Mouse (Mus musculus) kidney, embryonic 14.5 days (tissue): ENCODE measurements around the gene Negr1. TPM values are rescaled to one million over a fixed set of nuclear protein-coding genes. Genes with fewer than 3 reads are reported as not detected.

Source experiments
- ATAC-seq: fragments of 200-750 bp; cut with Nextera tagmentation; 2 replicates; pipeline ENCODE4 v1.8.0; 2017; ENCODE audit warnings: moderate number of reproducible peaks, mild to moderate bottlenecking, moderate TSS enrichment, moderate library complexity; ENCODE audit not compliant: low FRiP score, low TSS enrichment
- H3K27ac ChIP-seq: fragments of 300-500 bp; sonication (generic); 2 replicates; pipeline ENCODE4 v1.5.1; 2014; ENCODE audit warnings: low read depth, mild to moderate bottlenecking, low read length, moderate library complexity, mixed read lengths
- H3K27me3 ChIP-seq: fragments of 300-500 bp; sonication (generic); 2 replicates; pipeline ENCODE4 v1.6.1; 2014; ENCODE audit warnings: mild to moderate bottlenecking, low read length; ENCODE audit not compliant: control insufficient read depth, insufficient read depth
- H3K36me3 ChIP-seq: fragments of 300-500 bp; sonication (generic); 2 replicates; pipeline ENCODE4 v1.6.1; 2014; ENCODE audit warnings: low read length, mixed read lengths; ENCODE audit not compliant: control insufficient read depth, insufficient read depth
- H3K4me1 ChIP-seq: fragments of 300-500 bp; sonication (generic); 2 replicates; pipeline ENCODE4 v1.6.1; 2014; ENCODE audit warnings: low read length, mixed read lengths; ENCODE audit not compliant: control insufficient read depth, insufficient read depth
- H3K4me2 ChIP-seq: fragments of 300-500 bp; sonication (generic); replicated peaks from 2 replicates; pipeline ENCODE4 v1.6.1; 2014; ENCODE audit warnings: low read depth, mild to moderate bottlenecking, low read length
- H3K4me3 ChIP-seq: fragments of 300-500 bp; sonication (generic); 2 replicates; pipeline ENCODE4 v1.5.1; 2014; ENCODE audit warnings: mild to moderate bottlenecking, low read length
- H3K9ac ChIP-seq: fragments of 300-500 bp; sonication (generic); 2 replicates; pipeline ENCODE4 v1.6.1; 2014; ENCODE audit warnings: low read depth, mild to moderate bottlenecking, low read length, moderate library complexity
- H3K9me3 ChIP-seq: fragments of 300-500 bp; sonication (generic); 2 replicates; pipeline ENCODE4 v1.6.1; 2016; ENCODE audit warnings: low read length; ENCODE audit not compliant: control insufficient read depth
- WGBS: fragments of 180-500 bp; shearing (Covaris S2); extraction: QIAGEN DNeasy Blood & Tissue Kit; methylation state at CpG from one replicate; pipeline ENCODE4 v1.1.7; 2014; 5-methylcytosine and 5-hydroxymethylcytosine counted together
- polyA plus RNA-seq: library from polyadenylated mRNA; unstranded; fragments of >200 nt; fragmentation: Nextera tagmentation; extraction: Ambion mirVana; gene quantifications from 2 replicates; pipeline ENCODE4 v1.2.1, GENCODE M21; 2014

Negr1 gene
- polyA plus RNA-seq, 1 experiment from 2014 or later, result 12.4 TPM

DNA sequence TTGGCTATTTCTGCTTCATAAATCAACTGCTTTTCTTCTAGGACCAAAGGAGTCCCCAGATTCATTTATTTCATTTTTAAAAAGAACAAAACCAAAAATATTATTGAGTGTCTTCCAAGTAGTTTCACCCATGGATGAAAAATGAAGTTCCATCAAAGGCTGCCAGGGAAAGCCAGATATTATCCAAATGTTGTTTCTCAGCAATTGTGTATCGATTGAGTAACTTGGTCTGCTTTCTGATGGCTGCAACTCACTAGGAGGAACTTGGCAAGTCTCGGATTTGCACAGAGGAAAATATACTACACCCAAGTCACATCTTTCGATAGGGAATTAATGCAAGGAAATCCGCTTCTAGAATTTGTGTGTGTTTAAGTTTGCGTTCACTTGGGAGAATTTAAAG is 363.5 kb downstream of the Negr1 start:
- Histone ChIP-seq H3K4me3 (no peak overlapping the region), H3K9ac (no peak overlapping the region), H3K27ac (no peak overlapping the region), H3K4me2 (no peak overlapping the region), H3K9me3 (no peaks in the 10 kb centered on the region), H3K36me3 (no peaks in the 10 kb centered on the region), H3K4me1 (no peaks in the 10 kb centered on the region), H3K27me3 (no peaks in the 10 kb centered on the region)
- whole genome bisulfite sequencing, result 95% methylated on average over 5 of the region's 5 CpGs
- no peak for ATAC-seq

DNA sequence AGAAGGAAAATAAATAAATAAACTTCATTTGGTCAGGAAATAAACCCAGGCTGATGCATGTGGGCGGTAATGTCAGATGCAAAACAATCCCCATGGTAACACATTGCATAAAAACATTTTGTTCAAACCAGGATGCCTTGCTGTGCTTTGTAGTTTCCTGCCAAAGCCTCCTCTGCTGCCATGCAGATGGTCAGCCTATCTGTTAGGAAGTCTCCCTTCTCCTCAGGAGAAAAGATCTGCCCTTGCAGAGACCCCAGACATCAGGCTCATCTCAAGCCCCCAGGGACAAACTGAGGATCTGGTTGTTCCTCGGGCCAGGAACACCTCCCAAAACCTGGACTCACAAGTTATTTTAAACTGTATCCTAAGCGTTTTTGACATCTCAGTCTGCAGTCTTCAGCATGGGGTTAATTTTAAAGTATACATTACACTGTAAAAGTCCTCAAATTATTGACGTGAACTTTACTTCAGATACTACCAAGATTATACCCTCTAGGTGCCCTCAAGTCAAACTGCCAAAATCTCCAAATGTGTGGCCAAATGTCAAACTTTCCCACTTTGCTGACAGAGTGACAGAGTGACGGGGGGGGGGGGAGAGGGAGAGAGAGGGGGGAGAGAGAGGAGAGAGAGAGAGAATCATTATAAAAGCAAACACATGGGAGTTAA is 366.9 kb downstream of the Negr1 start:
- no peak for ATAC-seq
- Histone ChIP-seq H3K4me2 (no peak overlapping the region), H3K27me3 (no peaks in the 10 kb centered on the region), H3K27ac (no peak overlapping the region), H3K4me1 (no peaks in the 10 kb centered on the region), H3K36me3 (no peaks in the 10 kb centered on the region), H3K9me3 (no peaks in the 10 kb centered on the region), H3K4me3 (no peak overlapping the region), H3K9ac (no peak overlapping the region)
- WGBS, result 71% methylated on average over 5 of the region's 5 CpGs

DNA sequence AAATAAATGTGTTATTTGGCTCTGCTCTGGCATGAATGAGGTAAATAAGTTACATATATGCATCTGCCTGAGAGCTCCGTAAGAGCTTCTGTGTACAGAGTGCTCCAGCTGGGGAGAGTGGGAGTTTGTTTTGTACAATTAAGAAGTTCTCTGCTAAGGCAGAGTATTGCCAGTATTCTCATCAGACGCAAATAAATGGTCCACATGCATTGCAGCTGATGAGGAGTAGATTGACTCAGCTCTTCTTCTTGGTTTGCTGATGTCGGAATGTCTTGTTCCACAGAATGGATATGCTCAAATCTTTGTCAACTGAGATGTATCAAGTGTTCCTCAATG is 367.4 kb downstream of the Negr1 start:
- Histone ChIP-seq H3K9me3 (no peaks in the 10 kb centered on the region), H3K36me3 (no peaks in the 10 kb centered on the region), H3K27ac (no peak overlapping the region), H3K4me3 (no peak overlapping the region), H3K9ac (no peak overlapping the region), H3K27me3 (no peaks in the 10 kb centered on the region), H3K4me1 (no peaks in the 10 kb centered on the region), H3K4me2 (no peak overlapping the region)
- ATAC-seq, result no peak
- WGBS, result 83% methylated on average over 3 of the region's 3 CpGs

DNA sequence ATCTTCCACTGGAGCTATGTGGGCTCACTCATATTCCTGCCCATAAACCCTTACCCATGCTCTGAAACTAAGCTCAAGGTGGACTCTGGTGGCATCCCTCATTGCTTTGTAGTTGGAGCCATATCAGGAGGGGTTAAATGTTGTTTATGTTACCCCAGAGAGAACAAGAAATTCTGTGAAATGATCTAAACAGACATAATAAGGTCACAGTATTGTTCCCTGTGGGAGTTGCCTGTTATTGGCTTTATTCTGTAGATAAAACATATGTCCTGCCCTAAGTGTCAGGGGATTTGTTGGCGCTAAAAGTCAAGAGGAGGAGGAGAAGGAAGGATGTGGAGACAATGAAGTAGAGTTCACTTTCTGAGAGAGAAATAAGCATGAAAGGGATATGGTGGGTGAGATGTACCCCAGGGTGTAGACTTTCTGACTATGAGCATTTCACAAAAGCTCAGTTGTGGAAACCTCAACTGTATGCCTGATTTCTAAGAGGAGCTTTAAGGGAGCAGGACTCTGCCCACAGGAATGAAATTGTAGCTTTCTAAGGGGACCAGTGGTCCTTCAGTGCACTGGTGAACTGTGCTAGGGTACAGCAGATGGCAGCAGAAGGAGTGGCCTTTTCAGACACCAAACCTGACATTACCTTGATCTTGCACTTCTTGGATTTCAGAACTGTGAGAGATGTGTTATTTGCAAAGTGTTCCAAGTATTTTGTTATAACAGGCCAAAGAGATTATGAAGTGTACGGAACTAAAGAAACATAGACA is 368.3 kb downstream of the Negr1 start:
- Histone ChIP-seq H3K4me1 (no peaks in the 10 kb centered on the region), H3K4me2 (no peak overlapping the region), H3K27me3 (no peaks in the 10 kb centered on the region), H3K9me3 (no peaks in the 10 kb centered on the region), H3K9ac (no peak overlapping the region), H3K27ac (no peak overlapping the region), H3K36me3 (no peaks in the 10 kb centered on the region), H3K4me3 (no peak overlapping the region)
- 83% methylated on average over 2 of the region's 2 CpGs for WGBS
- no peak for ATAC-seq

DNA sequence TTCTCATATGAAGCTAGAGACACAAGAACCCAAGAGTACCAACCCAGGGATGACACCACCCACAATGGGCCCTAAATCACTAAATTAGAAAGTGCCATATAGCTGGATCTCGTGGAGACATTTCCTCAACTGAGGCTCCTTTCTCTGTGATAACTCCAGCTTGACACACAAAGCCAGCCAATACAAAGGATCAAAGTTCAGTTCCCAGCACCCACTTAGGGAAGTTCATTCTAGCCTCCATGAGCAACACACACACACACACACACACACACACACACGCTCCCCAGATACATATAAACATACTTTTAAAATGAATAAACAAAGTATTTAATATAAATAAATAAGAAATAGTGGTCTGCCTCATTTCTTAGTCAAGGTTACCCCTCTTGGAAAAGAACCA is 369.4 kb downstream of the Negr1 start:
- H3K27me3 ChIP-seq, result no peaks in the 10 kb centered on the region
- no peak overlapping the region for H3K9ac ChIP-seq
- H3K4me1 ChIP-seq, result no peaks in the 10 kb centered on the region
- no peaks in the 10 kb centered on the region for H3K9me3 ChIP-seq
- H3K36me3 ChIP-seq, result no peaks in the 10 kb centered on the region
- no peak overlapping the region for H3K4me3 ChIP-seq
- no peak overlapping the region for H3K27ac ChIP-seq
- WGBS, result 87% methylated on average over 2 of the region's 2 CpGs
- no peak for ATAC-seq
- H3K4me2 ChIP-seq, result no peak overlapping the region

DNA sequence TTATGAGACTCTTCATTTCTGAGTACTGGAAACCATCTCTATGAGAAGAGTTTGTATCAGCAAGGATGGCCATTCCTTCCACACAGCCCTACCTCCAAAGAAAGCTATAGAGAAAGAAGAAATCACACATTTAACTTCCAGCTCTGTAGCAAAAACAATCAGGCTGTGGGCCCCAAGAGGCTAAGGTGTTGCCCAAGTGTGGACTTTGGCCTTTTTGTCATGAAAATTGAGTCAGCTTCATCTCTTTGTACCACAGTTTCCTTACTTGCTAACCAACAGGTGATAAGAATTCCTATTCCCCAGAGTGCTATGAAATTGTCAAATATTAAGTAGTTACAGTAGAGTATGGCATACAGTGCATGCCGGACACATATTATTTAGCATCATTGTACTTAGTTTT is 369.9 kb downstream of the Negr1 start:
- H3K9ac ChIP-seq, result no peak overlapping the region
- WGBS, result 100% methylated on average over 1 of the region's 1 CpGs

DNA sequence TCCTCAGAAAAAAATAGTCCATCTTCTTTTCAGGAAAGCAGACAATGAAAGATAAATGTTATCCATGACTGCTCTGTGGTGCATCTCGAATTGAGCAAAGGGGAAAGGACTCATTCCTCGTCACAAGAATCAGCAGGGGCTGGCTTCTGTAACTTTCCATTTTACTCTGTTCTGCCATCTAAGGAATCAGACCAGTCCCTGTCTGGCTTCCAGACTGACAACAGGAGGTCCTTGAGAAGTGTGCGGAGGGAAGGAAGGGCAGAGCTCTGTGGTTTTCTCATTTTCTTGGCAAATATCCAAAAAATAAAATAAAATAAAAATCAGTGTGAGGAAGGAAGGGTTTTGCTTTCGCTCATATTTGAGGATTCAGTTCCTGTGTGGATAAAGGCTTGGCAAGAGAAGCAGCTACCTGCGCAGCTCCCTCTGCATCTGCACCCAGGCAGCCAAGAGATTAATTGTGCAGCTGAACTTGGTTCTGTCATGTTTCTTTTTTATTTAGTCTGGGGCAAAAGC is 373.2 kb downstream of the Negr1 start:
- no peaks in the 10 kb centered on the region for H3K27me3 ChIP-seq
- H3K27ac ChIP-seq, result no peak overlapping the region
- H3K4me3 ChIP-seq, result no peak overlapping the region
- no peaks in the 10 kb centered on the region for H3K4me1 ChIP-seq
- no peaks in the 10 kb centered on the region for H3K9me3 ChIP-seq
- ATAC-seq, result no peak
- no peak overlapping the region for H3K9ac ChIP-seq
- 77% methylated on average over 5 of the region's 5 CpGs for WGBS
- H3K36me3 ChIP-seq, result no peaks in the 10 kb centered on the region
- H3K4me2 ChIP-seq, result no peak overlapping the region

More for the DNA sequence above, 369.9 kb downstream of the Negr1 start:
- Histone ChIP-seq H3K4me3 (no peak overlapping the region), H3K36me3 (no peaks in the 10 kb centered on the region), H3K9me3 (no peaks in the 10 kb centered on the region), H3K4me1 (no peaks in the 10 kb centered on the region), H3K27me3 (no peaks in the 10 kb centered on the region), H3K27ac (no peak overlapping the region), H3K4me2 (no peak overlapping the region)
- ATAC-seq, result no peak

DNA sequence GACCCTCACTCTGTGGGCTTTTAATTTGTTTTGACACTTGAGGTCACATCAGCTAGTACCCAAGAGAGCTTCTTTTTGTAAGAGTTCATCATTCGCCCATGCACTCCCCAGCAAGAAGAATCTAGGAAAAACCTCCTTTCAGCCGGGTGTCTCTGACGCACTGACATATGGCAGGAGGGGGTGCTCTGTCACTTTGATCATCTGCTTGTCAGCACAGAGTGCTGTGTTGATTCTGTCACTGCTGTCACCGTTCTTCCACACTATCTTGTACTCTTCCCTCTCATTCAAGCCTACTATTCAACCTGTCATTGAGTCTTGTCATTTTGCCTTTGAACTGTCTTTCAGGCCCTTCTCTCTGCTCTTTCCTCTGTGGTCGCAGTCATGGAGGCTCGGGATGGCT is 385.8 kb downstream of the Negr1 start:
- H3K4me1 ChIP-seq, result no peaks in the 10 kb centered on the region
- H3K9me3 ChIP-seq, result no peaks in the 10 kb centered on the region
- no peak overlapping the region for H3K9ac ChIP-seq
- no peak overlapping the region for H3K4me2 ChIP-seq
- no peak for ATAC-seq
- 72% methylated on average over 6 of the region's 6 CpGs for WGBS
- H3K27ac ChIP-seq, result no peak overlapping the region
- H3K27me3 ChIP-seq, result no peaks in the 10 kb centered on the region
- no peaks in the 10 kb centered on the region for H3K36me3 ChIP-seq
- H3K4me3 ChIP-seq, result no peak overlapping the region

DNA sequence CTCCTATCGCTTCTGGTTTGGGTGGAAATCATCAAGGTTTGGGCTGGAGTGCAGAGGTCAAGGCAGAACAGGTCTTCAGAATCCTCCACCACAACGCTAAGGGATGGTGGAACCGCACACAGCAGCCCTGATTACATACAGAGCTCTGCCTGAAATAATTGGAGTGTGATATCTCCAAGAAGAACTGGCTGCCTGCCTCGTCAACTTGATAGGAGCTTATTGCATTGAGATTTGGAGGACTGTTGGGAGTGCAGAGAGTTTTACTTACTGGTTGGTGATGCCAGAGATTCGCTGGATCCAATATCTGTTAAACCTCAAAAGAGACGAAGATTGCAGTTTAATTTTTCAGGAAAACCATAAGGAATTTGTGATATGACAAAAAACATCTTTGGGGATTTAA is 391.4 kb downstream of the Negr1 start:
- ATAC-seq, result no peak

More for the DNA sequence above, 391.4 kb downstream of the Negr1 start:
- Histone ChIP-seq H3K4me2 (no peak overlapping the region), H3K9me3 (no peaks in the 10 kb centered on the region), H3K4me1 (no peaks in the 10 kb centered on the region), H3K27ac (no peak overlapping the region), H3K4me3 (no peak overlapping the region), H3K27me3 (no peaks in the 10 kb centered on the region), H3K36me3 (no peaks in the 10 kb centered on the region), H3K9ac (no peak overlapping the region)
- 83% methylated on average over 6 of the region's 6 CpGs for WGBS
